Mouse (Mus musculus) spleen, adult 2 months (tissue): Measurements from ENCODE around the gene Siglecg. TPM values are rescaled to one million over a fixed set of nuclear protein-coding genes. Genes with fewer than 3 reads are reported as not detected.

Experiments
- DNase-seq, 2 experiments: peaks; one replicate each; pipeline versions ENCODE4 v3.0.0 to v3.0.0-alpha.2; 2012 to 2021; ENCODE audit warnings: low spot score in 2 of 2, low read depth in 1 of 2
- H3K27ac ChIP-seq: fragments of 200-500 bp; 2 replicates; pipeline ENCODE4 v1.5.1; 2012; ENCODE audit warnings: low read length, inconsistent platforms; ENCODE audit not compliant: insufficient read depth
- H3K27me3 ChIP-seq: fragments of 200-500 bp; 2 replicates; pipeline ENCODE4 v1.6.1; 2012; ENCODE audit warnings: mild to moderate bottlenecking, moderate library complexity, low read length, inconsistent platforms; ENCODE audit not compliant: control insufficient read depth, insufficient read depth
- H3K36me3 ChIP-seq: fragments of 200-500 bp; 2 replicates; pipeline ENCODE4 v1.6.1; 2012; ENCODE audit warnings: mild to moderate bottlenecking, low read length, inconsistent platforms; ENCODE audit not compliant: control insufficient read depth, insufficient read depth
- H3K4me1 ChIP-seq: fragments of 200-500 bp; 2 replicates; pipeline ENCODE4 v1.6.1; 2011; ENCODE audit warnings: inconsistent platforms; ENCODE audit not compliant: control insufficient read depth, insufficient read depth, insufficient read length
- H3K4me3 ChIP-seq: fragments of 200-500 bp; 2 replicates; pipeline ENCODE4 v1.5.1; 2011; ENCODE audit warnings: mild to moderate bottlenecking, inconsistent platforms; ENCODE audit not compliant: insufficient read depth, insufficient read length; ENCODE audit errors: extremely low read depth
- CTCF ChIP-seq: fragments of 200-500 bp; IDR thresholded peaks from 2 replicates; pipeline ENCODE4 v1.5.1; 2011; ENCODE audit warnings: mild to moderate bottlenecking, inconsistent platforms; ENCODE audit not compliant: insufficient read depth, insufficient read length, insufficient replicate concordance; ENCODE audit errors: extremely low read depth
- POLR2A ChIP-seq: fragments of 200-500 bp; IDR thresholded peaks from 2 replicates; pipeline ENCODE4 v1.6.1; 2011; ENCODE audit warnings: low read depth, low read length, inconsistent platforms
- WGBS: fragments of 180-500 bp; shearing (Covaris S2); methylation state at CpG from one replicate; pipeline ENCODE4 v1.1.7; 2018; 5-methylcytosine and 5-hydroxymethylcytosine counted together
- polyA plus RNA-seq: library from polyadenylated mRNA; depleted of rRNA; stranded (reverse); fragments of >200 nt; gene quantifications from 2 replicates; pipeline ENCODE4 v1.2.3, GENCODE M21; 2012

Gene Siglecg
- polyA plus RNA-seq, 1 experiment = 279 TPM

DNA sequence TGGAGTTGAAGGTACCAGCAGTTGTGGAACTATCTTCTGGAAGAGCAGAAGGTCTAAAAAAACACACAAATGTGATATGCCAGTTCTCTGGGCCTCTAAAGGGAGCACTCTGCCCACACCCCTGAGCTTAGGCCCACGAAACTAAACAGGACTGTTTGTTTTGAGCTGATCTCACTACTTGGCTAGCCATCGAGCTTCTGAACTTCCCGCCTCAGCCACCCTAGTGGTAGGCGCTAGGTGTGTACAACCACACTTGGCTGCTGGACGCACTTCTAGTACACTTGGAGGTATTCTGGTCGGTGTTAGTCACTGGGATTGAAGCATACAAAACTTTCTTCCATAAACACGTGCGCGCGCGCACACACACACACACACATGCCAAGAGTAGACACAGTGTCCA is 43.7 kb downstream of the Siglecg start:
- H3K36me3 ChIP-seq = no peaks in the 10 kb centered on the region
- no peak for DNase-seq
- 95% methylated on average over 11 of the region's 11 CpGs for WGBS
- no peaks in the 10 kb centered on the region for H3K4me1 ChIP-seq
- no peak overlapping the region for H3K4me3 ChIP-seq
- no peaks in the 10 kb centered on the region for H3K27me3 ChIP-seq
- TF ChIP-seq CTCF = no peak
- TF ChIP-seq POLR2A = no peak
- no peak overlapping the region for H3K27ac ChIP-seq

DNA sequence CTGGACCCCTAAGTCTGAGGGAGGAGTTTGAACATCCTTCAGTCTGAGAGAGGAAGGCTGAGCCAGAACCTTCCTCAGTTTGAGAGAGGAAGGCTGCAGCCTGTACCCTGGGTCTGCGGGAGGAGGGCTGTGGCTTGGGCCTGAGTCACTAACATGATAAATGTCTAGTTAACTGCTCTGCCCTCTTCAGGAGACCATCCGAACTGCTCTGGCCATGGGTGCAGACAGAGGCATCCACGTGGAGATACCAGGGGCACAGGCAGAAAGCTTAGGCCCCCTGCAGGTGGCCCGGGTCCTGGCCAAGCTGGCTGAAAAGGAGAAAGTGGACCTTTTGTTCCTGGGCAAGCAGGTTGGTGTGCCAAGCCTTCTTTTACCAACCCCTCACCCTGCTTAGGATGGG is 44.6 kb downstream of the Siglecg start:
- peak in 1 of 2 experiments; percentile 61 for DNase-seq
- H3K27ac ChIP-seq = no peak overlapping the region
- 30% methylated on average over 4 of the region's 4 CpGs for WGBS

DNA sequence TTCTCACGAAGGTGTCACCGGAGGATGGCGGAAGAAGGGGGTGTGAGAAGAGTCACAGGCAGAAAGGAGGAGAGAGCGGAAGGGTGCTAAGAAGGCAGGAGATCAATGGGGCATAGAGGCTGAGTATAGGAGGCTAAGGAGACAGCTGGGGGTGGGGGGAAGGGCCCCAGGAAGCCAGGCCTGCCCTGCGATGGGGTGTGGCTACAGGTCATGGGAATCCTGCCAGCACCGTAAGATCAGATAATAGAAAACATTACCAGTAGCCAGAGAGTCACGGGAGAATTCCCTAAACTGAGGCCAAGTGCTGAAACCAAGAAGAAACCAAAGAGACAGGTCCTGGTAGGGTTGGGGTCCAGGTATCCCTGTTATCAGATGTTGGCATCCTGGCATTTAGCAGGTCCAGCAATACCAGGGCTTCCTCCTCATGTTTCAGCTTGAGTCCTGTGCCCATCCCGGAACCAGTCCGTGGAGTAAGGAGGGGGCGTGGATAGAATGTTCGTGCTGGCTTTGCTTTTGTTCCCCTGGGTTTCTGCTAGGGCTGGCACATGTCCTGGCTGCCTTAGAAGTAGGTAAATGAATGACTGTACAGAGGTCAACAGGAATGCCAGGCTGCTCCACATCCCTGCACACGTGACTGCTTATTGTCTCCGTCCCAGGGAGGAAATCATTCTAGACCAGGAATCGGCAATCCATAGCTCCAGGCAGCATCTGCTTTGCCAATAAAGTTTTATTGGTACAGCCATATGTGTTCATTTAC is 45.8 kb downstream of the Siglecg start:
- Histone ChIP-seq H3K36me3 (peaks cover 2% of the 10 kb centered on the region; the same call in 1 of the 2 replicates), H3K27me3 (no peaks in the 10 kb centered on the region), H3K27ac (no peak overlapping the region), H3K4me3 (no peak overlapping the region), H3K4me1 (no peaks in the 10 kb centered on the region)
- 93% methylated on average over 14 of the region's 14 CpGs for WGBS
- DNase-seq = no peak
- TF ChIP-seq POLR2A = no peak

More for the DNA sequence above, 44.6 kb downstream of the Siglecg start:
- Histone ChIP-seq H3K27me3 (no peaks in the 10 kb centered on the region), H3K4me3 (no peak overlapping the region), H3K36me3 (peaks cover 2% of the 10 kb centered on the region; the same call in 1 of the 2 replicates), H3K4me1 (no peaks in the 10 kb centered on the region)
- TF ChIP-seq POLR2A (no peak), CTCF (0 out of 2 replicates have a peak, but pooled peaks have one; percentile 38)

DNA sequence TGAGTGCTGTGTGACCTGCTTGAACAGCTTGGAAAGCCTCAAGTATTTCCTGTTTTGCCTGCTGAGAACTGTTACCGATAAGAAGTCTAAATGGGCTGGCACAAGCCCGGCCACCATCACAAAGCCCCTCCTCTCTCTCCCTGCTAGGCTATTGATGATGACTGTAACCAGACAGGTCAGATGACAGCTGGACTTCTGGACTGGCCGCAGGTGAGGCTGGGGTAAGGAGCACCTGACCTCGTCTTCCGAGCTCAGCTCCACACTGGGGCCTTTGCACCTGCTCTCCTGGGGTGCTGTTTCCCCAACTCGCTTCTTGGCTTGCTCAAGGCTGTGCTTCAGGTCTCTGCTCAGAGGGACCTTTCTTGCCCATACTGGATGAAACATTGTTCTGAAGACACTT is 46.4 kb downstream of the Siglecg start:
- H3K4me1 ChIP-seq = no peaks in the 10 kb centered on the region
- no peak for TF ChIP-seq POLR2A
- TF ChIP-seq CTCF = no peak
- WGBS = 81% methylated on average over 6 of the region's 6 CpGs
- no peak for DNase-seq
- peaks cover 2% of the 10 kb centered on the region; the same call in 1 of the 2 replicates for H3K36me3 ChIP-seq
- no peak overlapping the region for H3K27ac ChIP-seq
- no peak overlapping the region for H3K4me3 ChIP-seq
- H3K27me3 ChIP-seq = no peaks in the 10 kb centered on the region

DNA sequence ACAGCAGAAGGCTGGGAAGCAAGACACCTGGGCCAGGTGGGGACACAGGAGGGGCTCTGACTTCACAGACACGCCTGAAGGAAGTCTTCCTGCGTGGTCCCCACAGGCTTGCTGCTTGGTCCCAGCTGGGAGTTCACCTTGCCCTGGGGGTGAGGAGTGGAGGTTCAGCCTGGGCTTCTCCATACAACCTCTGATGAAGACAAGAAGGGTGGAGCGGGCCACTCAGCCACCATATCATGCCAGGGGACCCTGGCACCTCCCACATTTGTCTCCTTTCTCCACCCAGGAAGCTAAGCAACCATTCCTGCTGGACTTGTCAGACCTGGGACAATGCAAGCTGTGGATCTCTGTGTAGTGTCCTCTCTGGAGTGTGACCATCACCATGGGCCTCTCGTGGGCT is 54.8 kb downstream of the Siglecg start, which contains the start of gene Vsig10l:
Gene Vsig10l (plus strand): TSS at position 301 of the 400 bp plus-strand sequence.
- DNase-seq = no peak
- Histone ChIP-seq H3K36me3 (no peaks in the 10 kb centered on the region), H3K4me1 (peaks cover 7% of the 10 kb centered on the region), H3K27ac (no peak within 1 kb of the TSS), H3K27me3 (no peaks in the 10 kb centered on the region), H3K4me3 (no peak within 1 kb of the TSS)
- WGBS = 74% methylated on average over 4 of the region's 4 CpGs
- TF ChIP-seq POLR2A = no peak
- TF ChIP-seq CTCF = no peak

DNA sequence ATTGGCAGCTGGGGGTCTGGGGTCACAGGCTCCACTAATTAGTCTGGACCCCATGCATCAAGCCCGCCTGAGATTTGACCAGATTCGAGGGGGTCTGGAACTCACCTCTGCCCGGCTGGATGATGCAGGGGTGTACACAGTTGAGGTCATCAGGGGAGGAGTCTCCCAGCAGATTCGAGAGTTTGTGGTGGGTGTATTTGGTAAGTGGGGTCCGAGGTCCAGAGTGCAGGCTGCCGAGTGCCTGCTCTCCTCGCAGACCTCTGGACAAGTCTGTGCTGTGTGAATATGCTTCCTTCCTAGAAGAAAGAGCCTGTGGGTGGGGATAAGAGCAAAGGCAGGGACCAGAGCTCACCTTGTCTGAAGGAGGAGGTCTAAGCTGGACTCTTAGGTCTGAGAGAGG is 56.0 kb downstream of the Siglecg start:
- H3K4me1 ChIP-seq = peaks cover 7% of the 10 kb centered on the region
- no peak for TF ChIP-seq CTCF
- TF ChIP-seq POLR2A = no peak
- WGBS = 90% methylated on average over 7 of the region's 7 CpGs

DNA sequence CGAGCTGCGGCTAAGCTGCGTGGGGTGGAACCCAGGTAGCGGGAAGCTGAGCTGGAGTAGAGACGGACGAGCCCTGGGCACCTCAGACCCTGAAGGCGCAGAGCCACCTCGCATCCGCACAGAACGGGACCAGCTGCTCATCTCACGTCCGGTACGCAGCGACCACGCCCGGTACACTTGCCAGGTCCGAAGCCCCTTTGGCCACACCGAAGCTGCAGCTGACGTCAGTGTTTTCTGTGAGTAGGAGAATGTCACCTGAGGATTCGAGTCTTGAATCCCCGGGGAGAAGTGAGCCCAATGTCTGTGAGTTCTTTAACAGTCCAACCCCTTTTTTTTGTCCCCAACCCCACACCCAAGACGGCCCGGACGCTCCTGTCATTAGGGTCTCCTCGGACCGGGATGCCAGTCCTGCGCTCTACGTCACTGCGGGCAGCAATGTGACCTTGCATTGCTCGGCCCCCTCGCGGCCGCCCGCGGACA is 56.9 kb downstream of the Siglecg start:
- Histone ChIP-seq H3K27me3 (no peaks in the 10 kb centered on the region), H3K36me3 (no peaks in the 10 kb centered on the region), H3K27ac (no peak overlapping the region), H3K4me3 (peak overlapping the region; percentile 72), H3K4me1 (peaks cover 7% of the 10 kb centered on the region)
- DNase-seq = peak; percentile 17 to 32
- TF ChIP-seq CTCF = 0 out of 2 replicates have a peak, but pooled peaks have one; percentile 18
- no peak for TF ChIP-seq POLR2A
- 12% methylated on average over 35 of the region's 35 CpGs for WGBS

More for the DNA sequence above, 56.0 kb downstream of the Siglecg start:
- Histone ChIP-seq H3K27me3 (no peaks in the 10 kb centered on the region), H3K36me3 (no peaks in the 10 kb centered on the region), H3K4me3 (no peak overlapping the region), H3K27ac (no peak overlapping the region)
- no peak for DNase-seq
